Mouse (Mus musculus) heart, adult 2 months (tissue): ENCODE data around the gene Shc1.

Source experiments
- CTCF ChIP-seq: fragments of 200-600 bp; IDR thresholded peaks from 2 replicates; pipeline ENCODE4 v1.8.1; 2022; ENCODE audit warnings: antibody characterized with exemption, mild to moderate bottlenecking, moderate library complexity
- EP300 ChIP-seq: fragments of 200-500 bp; IDR thresholded peaks from 2 replicates; pipeline ENCODE4 v1.6.1; 2011; ENCODE audit warnings: low read depth, low read length, control low read depth; ENCODE audit not compliant: insufficient read depth
- POLR2A ChIP-seq: fragments of 200-500 bp; IDR thresholded peaks from 2 replicates; pipeline ENCODE4 v1.6.1; 2011; ENCODE audit warnings: mild to moderate bottlenecking, low read depth, low read length, control low read depth; ENCODE audit not compliant: insufficient read depth

- TF ChIP-seq CTCF, result no peak
- no peak for TF ChIP-seq POLR2A
- no peak for TF ChIP-seq EP300
Measured at GRCm38 (mm10) chr3:89416158-89416557, 2.1 kb upstream of the Shc1 start.
